Mouse (Mus musculus): ENCODE measurements at regions not wholly inside any gene's neighbourhood (a gene's known extent, or its start where the extent isn't known, plus 50 kb on each side); places are given as distances from the start of the nearest gene placed in this dataset.

- Histone ChIP-seq H3K4me3 (ENCODE audit: low read length) (no peak overlapping the region), H3K4me2 (ENCODE audit: low read depth, low read length) (no peak overlapping the region), H3K9me3 (ENCODE audit: control insufficient read depth, low read length) (no peaks in the 10 kb centered on the region), H3K4me1 (ENCODE audit: control insufficient read depth, insufficient read depth, low read length) (no peaks in the 10 kb centered on the region), H3K27ac (ENCODE audit: low read length) (no peak overlapping the region), H3K36me3 (ENCODE audit: control insufficient read depth, insufficient read depth, low read length) (no peaks in the 10 kb centered on the region), H3K9ac (ENCODE audit: low read depth, low read length) (no peak overlapping the region), H3K27me3 (replicated peaks; ENCODE audit: control insufficient read depth, insufficient read depth, low read length) (no peaks in the 10 kb centered on the region)
- ATAC-seq = no peak
- 51% methylated on average over 6 of the region's 6 CpGs for WGBS
Observed at GRCm38 (mm10) chr4:35534565-35535279, 308.7 kb upstream of the C9orf72 start.

DNA sequence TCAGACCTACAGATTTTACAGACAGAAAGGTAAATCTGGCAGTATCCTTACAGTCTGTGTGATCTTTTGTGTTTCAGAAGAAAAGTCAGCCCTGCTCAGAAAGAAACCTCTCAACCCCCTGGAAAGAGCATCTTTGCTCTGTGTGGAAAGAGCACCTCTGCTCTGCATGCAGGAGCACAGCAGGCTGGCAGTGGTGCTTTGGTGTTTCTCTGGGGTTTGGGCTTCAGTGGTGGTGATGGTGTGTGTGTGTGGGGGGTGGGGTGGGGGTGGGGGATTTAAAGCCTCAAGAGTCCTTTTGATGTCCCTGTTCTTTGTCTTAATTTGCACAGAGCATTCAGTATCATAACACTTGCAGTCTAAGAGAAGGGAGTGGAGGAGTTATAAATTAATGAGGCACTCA lies 308.2 kb upstream of the C9orf72 start:
- H3K4me2 ChIP-seq (ENCODE audit: low read depth, low read length) = no peak overlapping the region
- no peaks in the 10 kb centered on the region for H3K36me3 ChIP-seq (ENCODE audit: control insufficient read depth, insufficient read depth, low read length)
- no peak overlapping the region for H3K4me3 ChIP-seq (ENCODE audit: low read length)
- H3K27me3 ChIP-seq (replicated peaks; ENCODE audit: control insufficient read depth, insufficient read depth, low read length) = no peaks in the 10 kb centered on the region
- no peak overlapping the region for H3K27ac ChIP-seq (ENCODE audit: low read length)
- H3K9me3 ChIP-seq (ENCODE audit: control insufficient read depth, low read length) = no peaks in the 10 kb centered on the region
- no peaks in the 10 kb centered on the region for H3K4me1 ChIP-seq (ENCODE audit: control insufficient read depth, insufficient read depth, low read length)
- no peak overlapping the region for H3K9ac ChIP-seq (ENCODE audit: low read depth, low read length)
- ATAC-seq = no peak

Measured in intestine, embryonic 16.5 days (tissue).